Mouse (Mus musculus) megakaryocyte progenitor cell, adult 5-6 weeks (primary cell): ENCODE measurements around the gene Spata31d1d. TPM values are rescaled to one million over a fixed set of nuclear protein-coding genes. Genes with fewer than 3 reads are reported as not detected.
A peak's percentile ranks its signal among the peaks of the same experiment; 100 is the strongest.

ENCODE experiments used
- ATAC-seq: replicated peaks from 2 replicates; pipeline ENCODE4 v1.8.0; 2016; ENCODE audit warnings: mild to moderate bottlenecking, moderate TSS enrichment, inconsistent platforms; ENCODE audit not compliant: poor library complexity
- total RNA-seq, 2 experiments: library from RNA; stranded (forward) in 1 of 2; stranded (reverse) in 1 of 2; fragments of 157-497, 149-512 nt in 1 of 2; fragments of 200-1000 nt in 1 of 2; gene quantifications; 2 replicates each; pipeline versions ENCODE4 v1.2.3 to v1.2.4; 2015 to 2017

Spata31d1d gene
- total RNA-seq, 2 experiments from 2014 or later = not detected

DNA sequence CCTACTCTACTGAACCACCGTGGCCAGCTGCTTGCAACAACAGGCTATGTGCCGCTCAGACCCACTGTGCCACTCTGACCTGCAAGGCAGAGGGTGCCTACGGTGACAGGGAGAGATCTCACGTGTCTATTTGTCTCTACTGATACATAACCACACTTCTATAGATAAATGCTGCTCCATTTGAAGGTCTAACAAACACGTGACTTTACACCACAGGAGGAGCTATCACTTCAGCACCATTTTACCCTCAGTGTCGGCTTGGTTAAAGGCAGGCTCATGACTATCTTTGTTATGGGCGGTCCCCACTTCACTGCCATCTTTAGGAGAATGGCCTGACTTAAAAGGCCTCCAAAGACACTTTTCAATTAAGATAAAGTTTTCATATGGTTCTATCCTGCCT lies 48.9 kb downstream of the Spata31d1d start:
- ATAC-seq = peak; percentile 95

GRCm38 (mm10) chr13:59679908-59680307 lies 51.6 kb downstream of the Spata31d1d start:
- no peak for ATAC-seq

DNA sequence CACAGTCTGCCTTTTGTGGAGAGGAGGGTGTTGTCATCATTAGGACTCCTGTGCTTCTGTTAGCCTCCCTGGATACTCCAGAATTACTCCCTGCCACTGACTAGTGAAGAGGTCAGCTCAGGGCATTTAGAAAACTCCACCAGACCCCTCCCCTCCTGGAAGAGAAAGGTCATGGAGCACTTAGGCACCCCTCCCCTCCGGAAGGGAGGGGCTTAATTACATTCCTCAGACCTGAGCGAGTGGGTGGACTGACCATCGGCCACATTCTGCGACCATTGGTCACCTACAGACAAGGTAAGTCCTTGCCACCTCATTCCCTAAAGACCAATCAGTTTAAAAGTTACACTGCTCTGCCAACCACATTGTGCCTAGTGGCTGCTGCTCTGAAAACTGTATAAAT lies 52.2 kb downstream of the Spata31d1d start:
- ATAC-seq = no peak

- peak; percentile 36 for ATAC-seq
Observed at GRCm38 (mm10) chr13:59676316-59677229, 55.0 kb downstream of the Spata31d1d start.

Other genes with a start within 250 kb of the Spata31d1d start
- 44.3 and 45.6 TPM in 2 replicates for gene Agtpbp1, start 146.5 kb downstream of the Spata31d1d start, total RNA-seq (2015)
- 46.6 and 55.7 TPM in 2 replicates for gene Agtpbp1, start 146.5 kb downstream of the Spata31d1d start, total RNA-seq (2017)
- 59.8 and 66.4 TPM in 2 replicates for gene Naa35, start 146.5 kb downstream of the Spata31d1d start, total RNA-seq (2015)
- gene Naa35, start 146.5 kb downstream of the Spata31d1d start, total RNA-seq (2017) = 35.5 and 42.6 TPM in 2 replicates
- gene Golm1, start 55.9 kb downstream of the Spata31d1d start, total RNA-seq (2015) = 11.8 and 14.3 TPM in 2 replicates
- gene Golm1, start 55.9 kb downstream of the Spata31d1d start, total RNA-seq (2017) = 18.5 and 26.2 TPM in 2 replicates
- gene 4921517D22Rik, start 37.6 kb downstream of the Spata31d1d start, total RNA-seq (2015) = 0.05 TPM in 1 of 2 replicates, not detected in the other
- not detected in 2 replicates for gene 4921517D22Rik, start 37.6 kb downstream of the Spata31d1d start, total RNA-seq (2017)
- gene Spata31d1a, start 21.4 kb downstream of the Spata31d1d start, total RNA-seq (2015) = not detected in 2 replicates
- gene Spata31d1a, start 21.4 kb downstream of the Spata31d1d start, total RNA-seq (2017) = not detected in 2 replicates
- not detected in 2 replicates for gene Spata31d1b, start 19.5 kb downstream of the Spata31d1d start, total RNA-seq (2015)
- not detected in 2 replicates for gene Spata31d1b, start 19.5 kb downstream of the Spata31d1d start, total RNA-seq (2017)
- 0.10 TPM in 1 of 2 replicates, not detected in the other for gene 1700014D04Rik, start 15.0 kb upstream of the Spata31d1d start, total RNA-seq (2015)
- not detected in 2 replicates for gene 1700014D04Rik, start 15.0 kb upstream of the Spata31d1d start, total RNA-seq (2017)
- 65.4 and 74.1 TPM in 2 replicates for gene Isca1, start 38.1 kb upstream of the Spata31d1d start, total RNA-seq (2015)
- gene Isca1, start 38.1 kb upstream of the Spata31d1d start, total RNA-seq (2017) = 29.9 and 34.0 TPM in 2 replicates
- not detected in 2 replicates for gene Gm49354, start 50.5 kb upstream of the Spata31d1d start, total RNA-seq (2015)
- not detected in 2 replicates for gene Gm49354, start 50.5 kb upstream of the Spata31d1d start, total RNA-seq (2017)
- gene Tut7, start 91.4 kb upstream of the Spata31d1d start, total RNA-seq (2015) = 55.9 and 65.0 TPM in 2 replicates
- 73.9 and 127 TPM in 2 replicates for gene Tut7, start 91.4 kb upstream of the Spata31d1d start, total RNA-seq (2017)